Mouse (Mus musculus): ENCODE results near the gene Mdfic.
A peak's percentile ranks its signal among the peaks of the same experiment; 100 is the strongest.

The Mdfic gene

GRCm38 (mm10) chr6:15742591-15743149, 22.2 kb downstream of the Mdfic start:
- DNase-seq: no peak

GRCm38 (mm10) chr6:15743291-15743792, 22.9 kb downstream of the Mdfic start:
- DNase-seq: no peak

GRCm38 (mm10) chr6:15743793-15744192, 23.3 kb downstream of the Mdfic start:
- no peak for DNase-seq

GRCm38 (mm10) chr6:15745313-15745712, 24.9 kb downstream of the Mdfic start:
- DNase-seq: no peak

DNA sequence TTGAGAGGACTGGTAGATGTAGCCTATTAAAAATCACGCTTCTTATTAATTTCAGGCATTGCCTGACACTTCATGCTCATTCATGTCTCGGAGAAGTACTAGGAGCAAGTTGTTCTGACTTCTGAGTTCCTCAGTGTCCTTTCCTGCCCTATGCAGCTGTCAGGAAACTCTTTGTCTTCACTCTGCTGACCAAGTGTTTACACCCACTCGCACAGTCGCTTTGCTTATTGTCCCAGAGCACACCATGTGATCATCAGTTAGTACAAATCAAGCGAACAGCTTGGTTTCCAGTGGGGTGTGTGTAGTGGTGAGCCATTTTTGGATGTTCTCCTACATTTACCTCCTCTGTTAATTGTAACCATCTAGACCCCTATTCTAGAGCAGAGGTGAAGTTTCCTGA, 25.4 kb downstream of the Mdfic start:
- no peak for DNase-seq

GRCm38 (mm10) chr6:15747396-15748155, 27.1 kb downstream of the Mdfic start:
- no peak for DNase-seq

- DNase-seq: no peak
Measured at GRCm38 (mm10) chr6:15748236-15748635, 27.8 kb downstream of the Mdfic start.

GRCm38 (mm10) chr6:15748943-15749342, 28.5 kb downstream of the Mdfic start:
- DNase-seq: no peak

DNA sequence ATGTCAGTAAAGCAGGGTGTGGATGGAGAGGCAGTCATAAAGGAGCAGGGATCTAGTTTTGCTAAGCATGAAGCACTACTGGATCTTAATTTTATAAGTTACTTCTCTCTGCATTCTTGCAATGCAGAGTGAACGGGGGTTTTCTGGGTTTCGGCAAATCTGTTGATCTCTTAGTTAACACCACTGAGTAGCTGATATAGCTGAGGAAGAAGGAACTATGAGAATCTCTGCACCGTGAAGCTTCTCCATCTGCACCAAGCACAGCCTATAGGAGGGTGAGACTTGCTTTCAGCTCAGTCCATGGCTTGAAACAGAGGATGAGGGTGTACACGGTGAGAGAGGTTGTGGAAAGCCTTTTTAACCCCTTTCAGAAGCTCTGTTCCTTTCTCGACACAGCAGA, 29.6 kb downstream of the Mdfic start:
- DNase-seq: no peak

GRCm38 (mm10) chr6:15751375-15751774, 30.9 kb downstream of the Mdfic start:
- no peak for DNase-seq

DNA sequence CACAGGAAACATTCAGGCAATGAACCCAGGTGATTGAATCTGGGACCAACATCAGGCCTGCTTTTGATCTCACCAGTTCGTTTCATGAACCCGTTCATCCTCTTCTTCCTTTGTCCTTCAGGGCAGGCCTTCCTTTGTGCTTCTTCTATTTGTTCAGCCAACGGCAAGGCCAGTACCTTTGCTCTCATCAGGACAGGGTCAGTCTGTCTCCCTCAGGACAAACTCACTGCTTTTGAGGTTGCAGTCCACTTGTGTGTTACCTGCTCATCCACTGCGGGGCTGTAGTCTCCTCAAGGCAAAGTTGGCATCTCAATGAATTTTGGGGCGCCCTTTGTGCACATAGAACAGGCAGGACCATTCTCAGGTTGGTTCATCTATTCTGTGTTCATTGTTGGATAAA, 31.7 kb downstream of the Mdfic start:
- DNase-seq: no peak

DNA sequence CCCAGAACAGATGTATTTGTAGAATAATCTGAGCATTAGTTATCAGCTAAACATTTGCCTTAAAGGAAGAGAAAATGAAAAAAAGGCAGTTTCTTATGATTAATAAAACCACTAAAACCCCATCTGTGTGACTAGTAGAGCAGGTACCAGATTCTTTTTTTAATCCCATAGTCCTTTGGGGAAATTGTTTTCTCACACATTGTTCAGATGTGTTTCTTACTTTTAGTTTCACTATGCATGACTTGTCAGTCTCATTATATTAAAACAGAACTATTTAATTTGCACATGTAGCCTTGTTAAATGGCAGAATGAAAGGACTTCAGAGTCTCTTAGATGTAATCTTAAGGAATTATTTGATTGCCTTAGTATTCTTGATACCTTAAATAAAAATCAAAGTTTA, 32.7 kb downstream of the Mdfic start:
- no peak for DNase-seq

- no peak for DNase-seq
Measured at GRCm38 (mm10) chr6:15758394-15758793, 37.9 kb downstream of the Mdfic start.

DNA sequence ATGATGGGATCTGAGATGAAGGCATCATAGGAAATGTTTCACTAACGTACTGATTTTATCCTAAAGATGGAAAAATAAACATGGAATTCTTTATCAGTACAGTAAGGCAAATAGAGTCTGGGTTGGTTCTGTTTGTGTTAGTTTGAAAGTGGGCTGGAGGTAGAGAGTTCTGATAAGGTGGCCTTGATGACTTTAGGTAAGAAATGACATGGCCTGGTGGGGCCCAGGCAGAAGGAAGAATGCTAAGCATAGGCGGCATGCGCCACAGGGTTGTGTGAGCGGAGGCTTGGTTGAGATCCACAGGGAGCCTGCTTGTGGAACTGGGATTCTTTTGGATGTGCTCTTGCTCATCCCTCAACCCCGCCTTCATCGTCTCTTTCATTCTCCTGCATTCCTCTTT, 40.3 kb downstream of the Mdfic start:
- DNase-seq: no peak

DNA sequence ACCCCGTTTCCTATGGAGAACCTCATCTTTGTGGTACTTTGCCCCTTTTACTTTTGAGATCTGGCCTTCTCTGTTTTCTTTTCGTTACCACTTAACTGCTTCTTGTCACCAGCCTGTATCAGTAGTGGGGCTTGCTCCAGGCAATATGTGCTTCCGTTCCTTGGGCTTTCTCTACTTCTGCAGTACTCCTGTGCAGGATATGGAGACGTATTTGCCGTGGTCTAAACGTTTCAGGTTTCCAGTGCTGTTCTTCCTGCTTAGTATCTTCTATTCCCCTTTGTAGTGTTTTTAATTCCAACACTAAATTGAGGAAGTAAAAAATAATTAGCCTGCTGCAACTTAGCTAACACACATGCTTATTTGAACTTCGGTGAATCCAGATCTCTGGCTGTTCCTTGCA, 43.6 kb downstream of the Mdfic start:
- DNase-seq: no peak

DNA sequence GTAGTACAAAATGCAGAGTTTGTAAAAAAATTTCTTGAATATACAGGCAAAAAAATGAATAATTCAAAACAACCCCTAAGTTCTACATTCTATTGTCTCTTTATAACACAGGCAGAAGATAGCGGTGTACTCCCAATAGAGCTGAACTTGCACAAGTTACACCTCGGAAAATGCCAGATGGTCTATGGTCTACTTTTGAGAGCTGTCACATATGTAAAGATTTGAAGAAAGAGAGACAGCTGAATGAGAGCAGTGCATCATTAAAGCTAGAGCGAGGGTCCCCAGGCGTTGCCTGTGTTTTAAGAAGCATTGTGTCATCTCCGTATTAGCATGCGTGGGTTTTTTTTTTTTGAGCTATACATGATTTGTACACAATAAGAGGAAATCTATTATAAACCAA, 47.0 kb downstream of the Mdfic start:
- no peak for DNase-seq

DNA sequence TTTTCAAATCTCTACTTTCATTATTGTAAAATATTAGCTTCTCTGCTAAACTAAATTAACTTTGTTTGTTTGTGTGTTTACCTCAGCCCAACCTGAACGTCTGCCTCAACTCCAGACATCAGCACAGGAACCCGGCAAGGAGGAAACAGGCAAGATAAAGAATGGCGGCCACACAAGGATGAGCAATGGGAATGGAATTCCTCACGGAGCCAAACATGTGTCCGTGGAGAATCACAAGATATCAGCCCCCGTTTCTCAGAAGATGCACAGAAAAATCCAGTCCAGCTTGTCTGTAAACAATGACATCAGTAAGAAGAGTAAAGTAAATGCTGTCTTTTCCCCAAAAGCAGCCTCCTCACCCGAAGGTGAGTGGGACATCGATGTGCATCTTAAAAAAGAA, 49.7 kb downstream of the Mdfic start:
- no peak for DNase-seq

- DNase-seq: no peak
Measured at GRCm38 (mm10) chr6:15777070-15777469, 56.6 kb downstream of the Mdfic start.

DNA sequence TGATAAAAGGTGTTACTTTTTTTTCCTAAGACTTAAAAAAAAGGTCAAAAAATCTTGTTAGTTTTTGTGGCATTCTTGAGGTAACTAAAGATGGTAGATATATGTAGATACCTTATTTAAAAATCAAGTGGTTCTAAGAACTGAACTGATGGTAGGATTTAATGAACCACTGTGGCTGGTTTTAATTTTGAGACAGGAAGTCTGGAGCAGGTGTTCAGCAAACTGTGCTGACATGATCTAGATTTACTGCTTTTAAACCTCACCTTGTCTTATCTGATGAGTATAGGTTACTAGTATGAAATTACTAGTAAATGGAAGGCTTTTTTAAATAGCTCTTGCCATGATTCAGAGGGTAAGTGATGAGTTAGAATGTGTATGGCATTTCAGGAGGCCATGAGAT, 59.7 kb downstream of the Mdfic start:
- DNase-seq: no peak

DNA sequence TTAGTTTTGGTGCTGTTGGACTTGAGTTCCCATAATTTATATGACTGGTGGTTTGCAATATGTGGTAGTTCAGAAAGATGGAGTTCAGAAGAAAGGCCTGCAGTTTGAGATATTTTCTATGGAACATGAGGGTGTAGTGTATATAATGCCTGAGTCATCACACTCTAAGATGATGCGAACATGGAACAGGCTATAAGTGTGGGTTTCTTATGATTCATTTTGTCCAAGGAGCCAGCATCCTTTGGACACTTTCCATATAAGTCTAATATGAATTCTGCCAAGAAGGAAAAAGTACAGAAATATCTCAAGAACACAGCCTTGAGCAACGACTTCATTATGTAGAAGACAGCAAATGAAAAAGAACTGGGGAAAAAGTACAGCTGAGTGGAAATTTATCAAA, 60.2 kb downstream of the Mdfic start:
- DNase-seq: no peak

DNA sequence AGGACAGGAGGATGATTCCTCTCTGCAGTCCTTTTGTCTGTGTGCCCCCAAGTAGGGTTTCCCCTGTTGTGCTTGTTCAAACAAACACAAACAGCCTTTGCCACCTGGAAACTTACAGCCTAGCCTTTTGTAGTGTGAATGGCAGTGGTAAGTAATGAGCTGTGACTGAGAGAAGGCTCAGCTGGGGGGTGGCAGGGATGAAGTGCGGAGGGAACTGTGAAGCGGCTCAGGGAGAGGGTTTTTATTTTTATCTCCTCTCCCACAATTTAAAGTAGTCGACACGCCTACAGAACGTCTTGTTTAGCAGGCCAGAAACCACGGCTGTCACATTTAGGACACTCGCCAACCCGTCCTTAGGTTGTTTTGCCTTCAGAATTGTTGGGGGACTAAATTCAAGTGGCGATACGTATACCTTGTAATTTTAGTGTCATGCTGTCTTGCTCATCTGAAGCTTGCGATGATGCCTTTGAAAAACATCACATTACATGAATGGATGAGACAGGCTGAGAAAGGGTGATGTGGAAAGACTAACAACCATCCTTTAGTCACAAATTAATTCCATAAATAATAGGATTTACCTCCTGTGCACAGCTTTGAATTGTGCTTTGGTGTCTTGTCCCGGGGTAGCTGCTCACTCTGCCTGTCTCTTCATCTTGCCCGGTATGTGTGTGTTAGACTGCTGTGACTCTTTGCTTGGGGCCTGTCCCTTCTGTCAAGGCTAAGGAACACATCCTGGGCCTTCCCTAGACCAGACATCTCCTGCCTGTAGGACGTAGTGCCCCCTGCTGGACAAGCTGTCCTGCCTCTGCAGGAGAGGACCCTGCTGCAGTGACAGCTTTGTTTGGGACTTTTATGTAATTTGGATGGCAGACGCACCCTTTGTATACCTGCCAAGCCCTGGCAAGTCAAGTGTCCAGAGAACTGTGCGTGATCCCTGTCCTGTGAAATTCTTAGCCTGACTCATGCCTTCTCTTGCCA, 69.4 kb downstream of the Mdfic start:
- DNase-seq: peak; percentile 78 to 84

DNA sequence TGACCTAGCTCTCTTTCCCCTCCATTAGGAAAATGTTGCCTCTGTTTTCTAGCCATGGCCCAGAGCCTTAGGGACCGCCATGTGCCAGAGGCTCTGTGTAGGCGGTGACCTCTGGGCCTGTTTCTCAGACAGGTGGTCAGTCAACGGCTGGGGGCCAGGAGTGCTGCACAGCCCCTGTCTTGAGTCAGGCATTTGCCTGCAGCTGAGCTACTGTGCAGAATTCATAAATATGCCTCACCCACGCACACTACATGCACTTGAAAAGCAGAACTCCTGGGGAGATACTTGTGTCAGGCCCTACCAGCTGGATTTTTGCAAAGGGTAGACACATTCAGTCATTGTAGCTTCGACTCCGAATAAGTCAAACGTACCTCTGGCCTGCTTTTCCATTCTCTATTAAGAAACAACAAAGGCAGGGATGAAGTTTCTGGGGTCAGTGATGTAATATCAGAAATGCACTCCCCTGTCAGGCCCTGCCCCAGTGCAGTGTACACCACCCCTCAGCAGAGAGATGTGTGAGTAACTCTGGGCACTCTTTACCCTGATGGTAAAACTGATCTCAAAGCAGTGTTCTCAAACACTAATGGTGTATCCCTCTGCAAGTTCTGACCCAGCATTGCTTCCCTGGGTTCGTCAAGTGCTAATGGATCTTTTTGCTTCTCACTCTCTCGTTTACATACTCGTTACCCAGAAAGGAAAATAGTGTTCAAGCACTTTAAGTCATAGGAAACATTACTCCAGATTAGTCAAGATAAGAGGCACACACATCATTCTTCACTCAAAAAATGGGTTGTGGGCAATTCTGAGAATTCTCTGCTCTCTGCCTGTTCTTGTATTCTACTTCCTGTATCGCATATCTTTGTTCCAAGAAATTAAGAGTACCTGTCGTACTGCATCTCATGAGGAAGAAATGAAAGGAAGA, 72.5 kb downstream of the Mdfic start:
- no peak for DNase-seq
